Mouse (Mus musculus) liver, adult 2 months (tissue): ENCODE measurements around the gene March2. TPM values are rescaled to one million over a fixed set of nuclear protein-coding genes. Genes with fewer than 3 reads are reported as not detected.
"Not testable (repeated sequence)": the region's sequence is repeated elsewhere in the genome, so short reads cannot be mapped to it uniquely, and the experiment has no call there.

ENCODE experiments used
- DNase-seq: peaks from one replicate; pipeline ENCODE4 v3.0.0-alpha.2; 2011; ENCODE audit warnings: low read depth, low spot score; ENCODE audit errors: extremely low read depth
- H3K27ac ChIP-seq: fragments of 200-500 bp; replicated peaks from 2 replicates; pipeline ENCODE4 v1.5.1; 2012; ENCODE audit warnings: low read depth, mild to moderate bottlenecking, control low read depth, inconsistent platforms, low read length; ENCODE audit not compliant: insufficient read depth
- H3K27me3 ChIP-seq: fragments of 200-500 bp; 2 replicates; pipeline ENCODE4 v1.6.1; 2012; ENCODE audit warnings: mild to moderate bottlenecking, moderate library complexity, low read length, inconsistent platforms; ENCODE audit not compliant: control insufficient read depth, insufficient read depth
- H3K36me3 ChIP-seq: fragments of 200-500 bp; 2 replicates; pipeline ENCODE4 v1.6.1; 2012; ENCODE audit warnings: low read length, inconsistent platforms; ENCODE audit not compliant: control insufficient read depth, insufficient read depth
- H3K4me1 ChIP-seq: fragments of 200-500 bp; 2 replicates; pipeline ENCODE4 v1.6.1; 2011; ENCODE audit warnings: low read length; ENCODE audit not compliant: control insufficient read depth, insufficient read depth
- H3K4me3 ChIP-seq: fragments of 200-500 bp; 2 replicates; pipeline ENCODE4 v1.5.1; 2011; ENCODE audit warnings: low read depth, mild to moderate bottlenecking, control low read depth, low read length, moderate library complexity; ENCODE audit not compliant: insufficient read depth
- H3K79me2 ChIP-seq: fragments of 200-500 bp; 2 replicates; pipeline ENCODE4 v1.6.1; 2012; ENCODE audit warnings: inconsistent platforms, mild to moderate bottlenecking, low read length, moderate library complexity; ENCODE audit not compliant: control insufficient read depth, insufficient read depth
- H3K9ac ChIP-seq: fragments of 200-500 bp; 2 replicates; pipeline ENCODE4 v1.6.1; 2012; ENCODE audit warnings: low read depth, mild to moderate bottlenecking, control low read depth, inconsistent platforms, low read length
- CTCF ChIP-seq: fragments of 200-500 bp; IDR thresholded peaks from 2 replicates; pipeline ENCODE4 v1.5.1; 2011; ENCODE audit warnings: low read depth, low read length, control low read depth
- POLR2A ChIP-seq: fragments of 200-500 bp; IDR thresholded peaks from 2 replicates; pipeline ENCODE4 v1.6.1; 2011; ENCODE audit warnings: low read length, control low read depth; ENCODE audit not compliant: insufficient read depth; ENCODE audit errors: extremely low read depth
- WGBS: fragments of 180-500 bp; shearing (Covaris S2); methylation state at CpG from one replicate; pipeline ENCODE4 v1.1.7; 2018; 5-methylcytosine and 5-hydroxymethylcytosine counted together
- polyA plus RNA-seq: library from polyadenylated mRNA; depleted of rRNA; stranded (reverse); fragments of >200 nt; gene quantifications from 2 replicates; pipeline ENCODE4 v1.2.3, GENCODE M21; 2012
- total RNA-seq: library from RNA; depleted of rRNA; stranded (reverse); fragments of >200 nt; gene quantifications from 2 replicates; pipeline ENCODE4 v1.2.3, GENCODE M21; 2014

The March2 gene
- total and polyA plus RNA-seq, 2 experiments, result 71.2 to 92.3 TPM

GRCm38 (mm10) chr17:33746011-33746410, 27.5 kb upstream of the March2 start:
- peaks cover 8% of the 10 kb centered on the region for H3K36me3 ChIP-seq
- H3K9ac ChIP-seq, result no peak overlapping the region
- WGBS, result 38% methylated on average over 2 of the region's 2 CpGs
- H3K27ac ChIP-seq, result no peak overlapping the region
- H3K4me1 ChIP-seq, result peaks cover 6% of the 10 kb centered on the region; the same call in 1 of the 2 replicates
- H3K4me3 ChIP-seq, result no peak overlapping the region
- DNase-seq, result peak; percentile 86
- H3K27me3 ChIP-seq, result no peaks in the 10 kb centered on the region
- no peaks in the 10 kb centered on the region for H3K79me2 ChIP-seq
- TF ChIP-seq CTCF, result peak; percentile 73
- no peak for TF ChIP-seq POLR2A

GRCm38 (mm10) chr17:33744686-33745384, 26.4 kb upstream of the March2 start:
- H3K4me1 ChIP-seq, result peaks cover 6% of the 10 kb centered on the region; the same call in 1 of the 2 replicates
- H3K27me3 ChIP-seq, result no peaks in the 10 kb centered on the region
- 60% methylated on average over 5 of the region's 5 CpGs for WGBS

GRCm38 (mm10) chr17:33742420-33742819, 23.9 kb upstream of the March2 start:
- Histone ChIP-seq H3K4me3 (no peak overlapping the region), H3K27me3 (no peaks in the 10 kb centered on the region), H3K9ac (no peak overlapping the region), H3K27ac (no peak overlapping the region), H3K36me3 (no peaks in the 10 kb centered on the region), H3K79me2 (no peaks in the 10 kb centered on the region), H3K4me1 (peaks cover 6% of the 10 kb centered on the region; the same call in 1 of the 2 replicates)
- TF ChIP-seq CTCF (no peak), POLR2A (no peak)
- no peak for DNase-seq
- WGBS, result 80% methylated on average over 1 of the region's 1 CpGs

More at GRCm38 (mm10) chr17:33744686-33745384, 26.4 kb upstream of the March2 start:
- Histone ChIP-seq H3K36me3 (peaks cover 8% of the 10 kb centered on the region), H3K4me3 (no peak overlapping the region), H3K79me2 (no peaks in the 10 kb centered on the region), H3K9ac (no peak overlapping the region), H3K27ac (no peak overlapping the region)
- TF ChIP-seq CTCF, result no peak
- TF ChIP-seq POLR2A, result no peak
- no peak for DNase-seq

- not testable (repeated sequence) for H3K4me3 ChIP-seq, H3K27ac ChIP-seq, DNase-seq, H3K27me3 ChIP-seq, H3K9ac ChIP-seq, H3K36me3 ChIP-seq, H3K4me1 ChIP-seq, H3K79me2 ChIP-seq
- 68% methylated on average over 10 of the region's 10 CpGs for WGBS
Observed at GRCm38 (mm10) chr17:33733526-33733925, 15.1 kb upstream of the March2 start.

- H3K36me3 ChIP-seq, DNase-seq, H3K79me2 ChIP-seq, H3K27me3 ChIP-seq, H3K4me3 ChIP-seq, H3K9ac ChIP-seq, H3K4me1 ChIP-seq, H3K27ac ChIP-seq: not testable (repeated sequence)
- 66% methylated on average over 9 of the region's 9 CpGs for WGBS
Observed at GRCm38 (mm10) chr17:33732556-33733083, 14.2 kb upstream of the March2 start.

- TF ChIP-seq CTCF (no peak), POLR2A (no peak)
- Histone ChIP-seq H3K79me2 (no peaks in the 10 kb centered on the region), H3K4me1 (no peaks in the 10 kb centered on the region), H3K4me3 (no peak overlapping the region), H3K36me3 (no peaks in the 10 kb centered on the region), H3K27ac (no peak overlapping the region), H3K27me3 (no peaks in the 10 kb centered on the region), H3K9ac (no peak overlapping the region)
- 38% methylated on average over 2 of the region's 2 CpGs for WGBS
- DNase-seq, result peak; percentile 39
Observed at GRCm38 (mm10) chr17:33729215-33729614, 10.7 kb upstream of the March2 start.
